Mouse (Mus musculus): ENCODE measurements around the gene Dnah1.

Gene Dnah1

GRCm38 (mm10) chr14:31323849-31324792 is at the start of gene Dnah1:
Dnah1 (minus strand) TSS chr14:31323896.
- DNase-seq = peak; percentile 71

GRCm38 (mm10) chr14:31369377-31369776 is 45.7 kb upstream of the Dnah1 start:
- no peak for DNase-seq

GRCm38 (mm10) chr14:31367951-31368350 is 44.3 kb upstream of the Dnah1 start:
- DNase-seq = no peak

- DNase-seq = peak; percentile 80
These were observed 41.7 kb upstream of the Dnah1 start for GRCm38 (mm10) chr14:31365350-31365749.

GRCm38 (mm10) chr14:31364589-31364988 is 40.9 kb upstream of the Dnah1 start:
- no peak for DNase-seq

- DNase-seq = no peak
These were observed 38.5 kb upstream of the Dnah1 start for GRCm38 (mm10) chr14:31362236-31362635.

- no peak for DNase-seq
These were observed 21.7 kb upstream of the Dnah1 start for GRCm38 (mm10) chr14:31345367-31345766.

GRCm38 (mm10) chr14:31343241-31343640 is 19.5 kb upstream of the Dnah1 start:
- no peak for DNase-seq

- DNase-seq = no peak
These were observed 14.3 kb upstream of the Dnah1 start for GRCm38 (mm10) chr14:31337947-31338346.

GRCm38 (mm10) chr14:31337406-31337805 is 13.7 kb upstream of the Dnah1 start:
- no peak for DNase-seq

- peak; percentile 98 for DNase-seq
These were observed 12.9 kb upstream of the Dnah1 start, which contains the start of gene Capn7 for GRCm38 (mm10) chr14:31336369-31337155. Capn7 (plus strand) TSS chr14:31336638.

GRCm38 (mm10) chr14:31335765-31336164 is 12.1 kb upstream of the Dnah1 start:
- DNase-seq = no peak

GRCm38 (mm10) chr14:31330957-31331356 is 7.3 kb upstream of the Dnah1 start:
- no peak for DNase-seq

- DNase-seq = no peak
These were observed 6.0 kb upstream of the Dnah1 start for GRCm38 (mm10) chr14:31329741-31330140.

- DNase-seq = no peak
These were observed 4.0 kb upstream of the Dnah1 start for GRCm38 (mm10) chr14:31327681-31328080.

- DNase-seq = no peak
These were observed 3.5 kb upstream of the Dnah1 start for GRCm38 (mm10) chr14:31327196-31327595.

- DNase-seq = no peak
These were observed 3.1 kb upstream of the Dnah1 start for GRCm38 (mm10) chr14:31326770-31327169.

GRCm38 (mm10) chr14:31325551-31325950 is 1.9 kb upstream of the Dnah1 start:
- DNase-seq = no peak

- DNase-seq = peak; percentile 21
These were observed 1.2 kb upstream of the Dnah1 start for GRCm38 (mm10) chr14:31324851-31325250.

- no peak for DNase-seq
These were observed 507 bp downstream of the Dnah1 start for GRCm38 (mm10) chr14:31323189-31323588.

GRCm38 (mm10) chr14:31322191-31322590 is 1.5 kb downstream of the Dnah1 start:
- no peak for DNase-seq

GRCm38 (mm10) chr14:31321181-31321580 is 2.5 kb downstream of the Dnah1 start:
- DNase-seq = no peak

GRCm38 (mm10) chr14:31319546-31319945 is 4.2 kb downstream of the Dnah1 start:
- no peak for DNase-seq

- DNase-seq = no peak
These were observed 5.9 kb downstream of the Dnah1 start for GRCm38 (mm10) chr14:31317754-31318153.
